Mouse (Mus musculus) naive thymus-derived CD4-positive, alpha-beta T cell, adult 2 months (primary cell): ENCODE measurements around the gene Cd164.

Experiments used
- DNase-seq: peaks from one replicate; pipeline ENCODE4 v3.0.0-alpha.2; 2011; ENCODE audit warnings: low read depth

The Cd164 gene

DNA sequence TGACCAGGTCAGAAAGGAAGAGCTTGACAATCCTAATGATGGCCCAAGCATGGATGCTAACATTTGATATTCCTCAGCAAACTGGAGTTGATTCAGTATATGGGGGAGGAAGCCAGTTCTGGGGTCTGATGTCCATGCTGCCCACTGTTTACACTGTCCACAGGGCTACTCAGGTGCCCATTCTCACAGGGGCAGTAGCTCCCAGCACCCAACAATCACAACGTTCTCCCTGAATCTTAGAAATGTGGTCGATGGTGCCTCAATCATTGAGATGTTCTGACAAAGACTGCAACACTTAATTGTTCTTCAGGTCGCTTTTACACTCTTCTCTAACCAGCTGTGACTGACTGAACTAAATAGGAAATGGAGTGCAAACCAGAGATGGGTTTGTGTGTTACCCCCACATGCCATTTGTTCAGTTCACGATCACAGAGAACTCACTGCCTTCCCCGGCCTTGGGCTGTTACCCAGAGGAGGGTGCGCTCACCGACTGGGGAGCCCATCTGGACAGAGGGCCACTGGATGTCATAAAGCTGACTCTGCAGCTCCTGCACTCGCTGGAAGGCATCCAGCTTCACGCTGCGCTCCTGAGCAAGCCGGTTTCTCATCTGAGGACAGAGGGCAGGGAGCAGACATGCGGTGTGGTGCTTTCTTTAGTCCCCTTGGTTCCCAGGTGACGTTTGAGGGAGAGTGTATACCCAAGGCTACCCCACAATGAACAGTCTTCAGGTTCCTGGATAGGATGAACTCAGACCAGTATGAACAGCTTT is 27.4 kb downstream of the Cd164 start:
- DNase-seq = no peak

DNA sequence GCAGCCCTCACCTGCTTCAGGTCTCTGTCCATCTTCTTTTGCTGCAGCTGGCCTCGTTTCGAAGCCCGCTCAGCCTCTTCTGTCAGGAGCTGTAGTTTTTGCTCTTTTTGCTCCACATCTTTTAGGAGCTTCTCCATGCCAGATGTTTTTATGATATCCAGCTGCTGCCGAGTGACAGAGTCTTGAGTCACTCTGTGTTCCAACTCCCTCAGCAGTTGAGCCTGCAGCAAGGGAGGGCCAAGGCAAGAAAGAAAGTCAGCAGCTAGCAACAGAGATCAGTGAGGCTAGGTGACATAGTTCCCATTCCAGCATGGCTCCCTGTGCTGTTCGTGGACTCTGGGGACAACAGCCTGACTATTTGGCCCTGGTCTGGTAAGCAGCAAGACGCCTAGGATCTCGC is 31.5 kb downstream of the Cd164 start:
- DNase-seq = no peak

DNA sequence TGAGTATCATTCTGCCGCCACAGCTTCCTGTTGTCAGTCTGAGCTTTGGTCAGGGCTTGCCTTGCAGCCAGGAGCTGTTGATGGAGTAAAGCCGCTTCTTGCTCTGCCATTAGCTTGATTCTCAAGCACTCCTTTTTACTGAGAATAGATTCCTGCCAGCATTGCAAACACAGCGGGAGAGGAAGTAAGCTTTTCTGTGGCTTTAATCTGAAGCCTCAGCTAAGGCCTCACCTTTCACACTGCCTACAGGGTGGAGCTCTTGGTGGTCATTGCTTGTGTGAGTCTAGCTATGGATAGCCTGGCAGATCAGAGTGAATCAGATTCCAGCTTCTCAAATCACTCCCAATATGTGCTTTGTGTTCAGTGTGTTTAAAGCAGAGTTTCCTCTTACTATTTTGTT is 33.1 kb downstream of the Cd164 start:
- peak; percentile 50 for DNase-seq

DNA sequence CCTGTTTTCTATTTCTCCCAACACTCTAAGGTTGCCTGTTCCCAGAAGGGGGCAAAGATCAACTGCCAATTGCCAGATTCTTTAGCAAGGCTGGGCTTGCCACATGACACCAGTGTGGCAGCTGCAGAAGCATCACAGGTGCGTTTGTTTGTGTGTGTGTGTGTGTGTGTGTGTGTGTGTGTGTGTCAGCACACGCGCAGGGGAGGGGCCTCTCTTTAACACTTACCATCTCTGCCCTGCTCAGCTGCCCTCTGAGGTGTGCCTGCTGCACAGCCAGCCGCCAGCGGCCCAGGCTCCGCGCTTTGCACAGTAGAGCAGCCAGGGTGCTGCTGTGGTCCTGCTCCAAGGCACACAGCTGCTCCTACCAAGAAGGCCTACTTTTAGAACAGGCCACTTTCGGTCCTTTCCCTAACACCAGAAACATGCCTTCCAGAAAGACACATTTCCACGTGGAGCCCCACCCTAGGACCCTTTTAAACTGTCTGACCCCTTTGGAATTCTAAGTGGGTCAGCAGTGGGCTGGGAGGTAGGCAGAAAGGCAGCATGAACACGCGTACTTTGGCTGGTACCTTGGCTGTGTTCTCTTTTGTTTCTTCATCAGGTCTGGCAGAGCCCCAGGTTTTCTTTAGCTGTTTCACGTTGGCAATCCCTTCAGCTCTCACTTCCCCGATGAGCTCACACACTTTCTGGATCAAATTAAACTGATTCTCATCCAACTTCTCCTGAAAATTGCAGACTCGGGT is 33.8 kb downstream of the Cd164 start:
- peak; percentile 67 for DNase-seq

DNA sequence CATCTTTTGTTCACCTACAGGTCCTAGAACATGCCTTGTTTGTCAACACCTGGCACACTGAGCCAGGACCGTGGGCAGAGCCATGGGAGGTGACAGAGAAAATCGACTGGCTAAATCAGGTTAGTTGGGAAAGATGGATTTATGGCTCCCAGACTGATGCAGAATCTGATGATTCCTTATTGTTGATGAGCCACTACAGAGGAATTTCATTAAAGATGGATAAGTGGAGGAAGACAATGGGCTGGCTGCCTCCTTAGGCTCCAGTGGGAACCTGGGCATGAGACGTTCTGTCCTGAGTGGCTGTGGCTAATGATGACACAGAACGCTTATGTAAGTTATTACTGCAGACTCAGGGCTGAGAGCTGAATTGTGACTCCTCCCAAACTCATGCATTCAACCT is 34.5 kb downstream of the Cd164 start:
- no peak for DNase-seq

DNA sequence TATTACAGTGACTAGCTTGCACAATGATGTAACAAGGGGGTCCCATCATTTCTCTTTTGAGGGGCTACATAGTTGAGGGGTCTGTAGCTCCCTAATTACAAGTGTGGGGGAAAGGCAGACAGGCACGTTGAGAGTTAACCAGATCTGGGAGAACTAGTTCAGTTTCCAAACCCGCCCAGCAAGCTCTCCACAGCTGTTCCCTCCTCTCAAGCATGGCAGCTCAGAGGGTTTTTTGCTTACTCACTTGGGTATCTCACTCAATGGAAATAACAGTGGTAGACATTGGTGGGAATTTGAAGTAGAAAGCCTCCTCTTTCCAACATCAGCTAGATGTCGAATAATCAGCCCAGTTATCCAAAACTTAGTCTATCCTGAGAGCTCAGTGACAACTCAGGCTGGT is 35.9 kb downstream of the Cd164 start:
- DNase-seq = no peak

DNA sequence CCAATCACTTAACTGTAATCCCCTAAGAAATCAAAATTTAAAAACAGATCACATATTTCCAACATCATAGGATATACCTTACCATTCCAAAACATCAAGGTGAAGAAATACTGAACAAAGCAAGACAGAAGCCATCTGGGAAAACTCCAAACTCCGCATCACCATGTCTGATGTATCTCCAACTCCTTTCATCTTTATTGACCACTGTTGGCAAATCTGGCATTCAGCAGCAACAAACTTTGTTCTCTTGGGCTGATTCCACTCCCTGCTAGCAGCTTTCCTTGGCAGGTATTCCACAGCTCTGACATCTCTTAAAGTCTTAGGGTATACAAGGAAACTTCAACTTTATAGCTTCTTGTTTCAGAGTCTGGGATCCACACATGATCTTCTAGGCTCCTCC is 39.2 kb downstream of the Cd164 start:
- DNase-seq = no peak

DNA sequence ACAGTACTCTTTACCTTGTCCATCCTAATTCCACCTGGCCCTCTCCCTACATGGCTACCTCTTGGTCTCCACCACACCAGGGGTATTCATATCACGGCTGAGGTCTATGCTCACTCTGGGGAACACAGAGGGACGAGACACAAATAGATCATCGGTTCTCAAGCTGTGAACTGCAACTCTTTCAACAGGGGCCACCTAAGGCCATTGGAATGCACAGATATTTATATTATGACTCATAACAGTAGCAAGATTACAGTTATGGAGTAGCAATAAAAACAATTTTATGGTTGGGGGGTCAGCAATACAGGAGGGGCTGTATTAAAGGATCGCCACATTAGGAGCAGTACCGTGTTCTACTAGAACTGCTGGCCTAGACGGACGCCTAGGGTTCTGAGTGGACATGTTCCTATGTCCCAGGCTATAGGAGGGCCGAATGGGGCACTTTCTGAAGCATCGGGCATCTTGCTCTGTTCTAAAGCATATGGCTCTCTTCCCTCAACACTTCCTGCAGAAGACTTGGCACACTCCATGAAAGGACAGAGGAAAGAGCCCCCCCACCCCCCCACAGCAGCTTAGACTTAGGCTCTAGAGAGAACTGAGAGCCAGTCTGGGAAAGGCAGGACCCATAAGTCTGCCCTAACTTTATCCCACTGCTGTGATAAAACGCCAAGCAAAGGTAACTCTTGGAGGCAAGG is 42.6 kb downstream of the Cd164 start:
- DNase-seq = no peak

DNA sequence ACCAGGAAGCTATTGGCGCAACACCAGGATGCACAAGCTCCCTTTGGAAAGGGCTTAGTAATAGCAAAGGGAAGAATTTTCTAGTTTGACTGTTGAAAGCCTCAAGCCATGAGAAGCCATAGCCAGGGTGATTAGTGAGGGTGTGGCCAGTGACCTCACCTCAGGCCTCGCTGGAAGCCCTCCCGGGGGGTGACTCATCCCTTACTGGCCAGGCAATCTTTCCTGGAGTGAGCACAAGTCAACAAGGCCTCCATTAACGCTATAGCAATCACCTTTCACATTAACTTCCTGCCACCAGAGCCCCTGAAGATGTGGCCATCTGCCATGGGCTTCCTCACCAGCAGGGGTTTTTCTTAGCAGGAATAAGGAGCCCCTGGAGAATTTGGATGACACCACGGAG is 45.9 kb downstream of the Cd164 start:
- no peak for DNase-seq

DNA sequence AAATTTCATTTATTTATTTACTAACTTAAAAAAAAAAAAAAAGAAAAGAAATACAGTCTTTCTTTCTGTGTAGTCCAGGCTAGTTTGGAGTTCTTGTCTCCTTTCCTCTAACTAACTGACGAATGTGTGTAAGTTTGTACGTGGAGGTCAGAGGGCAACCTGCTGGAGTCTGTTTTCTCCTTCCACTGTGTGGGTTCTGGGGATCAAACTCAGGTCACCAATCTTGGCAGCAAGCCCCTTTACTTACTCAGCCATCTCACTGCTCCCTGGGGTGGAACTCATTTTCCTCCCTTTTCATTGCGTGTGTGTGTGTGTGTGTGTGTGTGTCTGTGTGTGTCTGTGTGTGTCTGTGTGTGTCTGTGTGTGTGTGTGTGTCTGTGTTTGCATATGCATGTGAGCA is 49.1 kb downstream of the Cd164 start:
- no peak for DNase-seq

DNA sequence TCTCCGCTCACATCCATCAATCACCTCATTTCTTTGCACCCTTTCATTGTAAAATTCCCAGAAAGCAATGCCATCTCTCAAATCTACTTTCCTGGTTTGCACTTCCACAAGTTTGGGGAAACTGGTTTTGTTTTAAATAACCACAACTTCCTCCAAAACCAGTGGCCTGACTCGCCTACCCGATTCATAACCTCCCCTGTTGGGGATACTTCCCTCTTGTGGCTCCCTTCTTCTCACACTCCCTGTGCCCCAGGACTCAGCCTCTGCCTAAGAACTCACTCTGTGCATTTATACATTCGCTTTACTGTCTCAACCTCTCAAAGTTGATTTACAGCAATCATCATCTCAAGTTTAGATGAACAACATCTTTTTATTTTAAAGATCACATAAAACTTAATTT is 51.9 kb downstream of the Cd164 start:
- no peak for DNase-seq

DNA sequence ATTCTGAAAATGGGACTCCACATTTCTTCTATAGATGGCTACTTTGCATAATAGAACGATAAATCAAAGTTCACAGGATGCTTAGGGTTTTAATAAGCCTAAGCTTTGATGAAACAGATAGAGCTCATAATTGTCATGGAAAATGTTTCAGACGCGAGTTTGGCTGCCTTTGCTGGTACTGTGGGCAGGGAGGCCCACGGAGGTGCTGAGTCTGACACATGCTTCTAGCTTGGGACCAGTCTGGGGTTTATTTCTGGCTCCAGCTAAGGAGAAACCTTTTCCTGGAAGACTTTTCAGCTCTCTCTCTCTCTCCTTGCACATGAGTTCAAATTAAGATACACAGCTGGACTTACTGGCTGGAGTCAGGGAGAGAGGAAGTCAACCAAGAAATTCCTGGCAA is 53.1 kb downstream of the Cd164 start:
- DNase-seq = no peak

DNA sequence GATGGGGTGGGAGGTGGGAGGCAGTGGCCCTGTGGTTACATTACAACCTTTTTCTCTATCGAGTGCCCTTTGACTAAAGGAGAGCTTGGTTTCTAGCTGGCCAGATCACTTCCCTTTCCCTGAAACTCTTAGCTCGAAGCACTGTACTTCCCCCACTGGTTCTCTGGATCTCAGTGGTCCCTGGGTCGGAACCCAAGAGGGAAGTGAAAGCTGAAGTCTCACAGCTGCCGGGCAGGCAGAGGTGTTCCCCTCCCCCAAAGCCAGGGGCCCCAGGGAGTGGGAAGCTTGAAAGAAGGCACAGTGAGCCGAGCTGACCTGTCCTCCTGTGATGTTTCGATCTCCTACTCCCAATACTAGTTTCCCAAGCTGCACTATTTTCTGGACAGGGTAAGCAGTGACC is 54.0 kb downstream of the Cd164 start:
- DNase-seq = no peak

DNA sequence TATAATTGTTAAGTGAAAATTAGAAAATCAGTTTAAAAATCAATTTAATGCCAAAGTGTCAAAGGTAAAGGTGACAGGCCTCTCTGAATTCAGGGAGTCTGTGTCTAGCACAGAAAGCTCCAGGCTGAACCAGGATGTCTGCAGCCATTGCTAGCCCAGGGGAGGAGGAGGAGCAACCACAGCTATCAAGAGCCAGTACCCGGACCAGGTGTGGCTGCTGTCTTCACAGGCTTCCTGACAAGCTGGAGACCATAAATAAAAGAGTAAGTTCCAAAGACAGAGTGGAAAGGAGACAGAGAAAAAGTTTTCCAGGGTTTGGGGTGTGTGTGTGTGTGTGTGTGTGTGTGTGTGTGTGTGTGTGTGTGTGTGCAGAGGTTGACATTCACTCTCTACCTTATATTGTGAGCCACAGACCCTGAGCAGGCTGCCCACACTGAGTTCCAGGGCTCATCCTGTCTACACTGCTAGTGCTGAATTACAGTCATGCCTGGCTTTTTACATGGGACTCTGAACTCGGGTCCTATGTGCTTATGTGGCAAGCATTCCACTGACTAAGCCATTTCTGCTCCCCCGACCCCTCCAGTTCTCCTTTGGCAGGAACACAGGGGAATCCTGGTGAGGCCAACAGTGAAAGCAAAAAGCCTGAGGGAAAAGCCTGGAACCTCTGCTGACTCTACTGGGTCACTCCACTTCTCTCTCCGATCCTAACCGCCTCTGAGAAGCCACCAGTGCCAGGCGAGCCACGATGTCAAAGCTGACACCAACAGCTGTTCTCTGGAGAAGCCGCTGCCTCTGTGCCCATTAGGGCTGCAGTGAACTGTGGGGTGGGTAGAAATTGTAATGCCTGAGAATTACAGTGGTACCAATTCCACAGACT is 56.5 kb downstream of the Cd164 start:
- DNase-seq = no peak

DNA sequence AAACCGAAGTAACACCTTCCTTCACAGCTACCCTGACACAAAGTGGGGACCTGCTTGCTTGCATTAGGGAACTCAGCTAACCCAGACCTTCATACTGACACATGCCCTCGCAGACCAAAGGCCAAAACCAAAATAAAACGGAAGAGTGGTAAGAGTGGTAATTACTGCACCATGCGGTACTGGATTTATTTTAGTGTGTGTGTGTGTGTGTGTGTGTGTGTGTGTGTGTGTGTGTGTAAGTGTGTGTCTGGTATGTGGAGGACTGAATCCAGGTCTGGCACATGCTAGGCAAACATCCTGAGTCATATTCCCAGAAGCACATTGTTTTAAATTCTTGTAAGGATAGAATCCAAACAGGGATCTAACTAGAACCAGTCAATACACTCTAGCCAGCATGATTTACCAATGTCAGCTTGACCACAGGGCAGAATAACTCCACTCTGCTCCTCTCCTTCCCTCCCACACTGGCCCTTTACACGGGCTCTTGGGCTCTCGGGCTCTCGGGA is 57.2 kb downstream of the Cd164 start:
- no peak for DNase-seq

DNA sequence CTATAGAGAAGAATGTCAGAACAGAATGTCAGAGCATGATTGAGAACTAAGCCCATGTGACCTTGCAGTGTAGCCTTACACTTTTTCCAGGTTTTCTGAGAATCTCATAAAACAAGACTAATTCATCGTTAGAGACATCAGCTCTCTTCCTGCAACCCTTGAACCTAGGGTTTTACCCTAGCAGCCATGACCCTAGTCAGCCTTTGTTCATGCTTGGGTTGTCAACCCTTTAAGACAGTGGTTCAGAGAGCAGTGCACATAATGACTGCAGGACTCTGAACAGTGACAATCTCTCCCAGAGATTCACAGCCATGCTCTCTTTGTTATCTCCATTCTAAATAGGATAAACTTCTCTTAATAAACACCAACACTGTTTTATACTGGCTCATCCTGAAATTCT is 59.3 kb downstream of the Cd164 start:
- DNase-seq = no peak

DNA sequence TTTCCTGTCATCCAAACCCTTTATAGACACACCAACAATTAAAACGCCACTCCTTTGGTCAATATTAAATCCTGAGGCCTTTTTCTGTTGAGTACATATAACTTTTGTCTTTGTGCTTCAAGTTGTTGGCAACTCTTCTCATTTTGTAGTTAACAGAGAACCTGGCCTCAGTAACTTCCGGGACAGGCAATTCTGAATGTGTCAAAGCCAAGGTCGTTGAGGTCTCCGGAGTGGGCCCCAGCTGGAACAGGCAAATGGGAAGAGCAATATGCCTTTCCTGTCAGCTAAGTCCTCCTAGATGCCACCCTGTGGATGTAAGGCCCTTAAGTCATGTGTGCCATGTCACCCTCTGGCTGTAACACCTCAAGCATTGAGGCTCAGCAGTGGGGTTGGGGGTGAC is 61.2 kb downstream of the Cd164 start:
- no peak for DNase-seq
